Mouse (Mus musculus) B cell, adult 67 days (primary cell): ENCODE measurements around the gene Zdbf2. TPM values are rescaled to one million over a fixed set of nuclear protein-coding genes. Genes with fewer than 3 reads are reported as not detected.

Experiments used
- total RNA-seq, 2 experiments: library from RNA; stranded (reverse); gene quantifications; 4 replicates each; pipeline ENCODE4 v1.2.4; 2023

Gene Zdbf2
- total RNA-seq = not detected

DNA sequence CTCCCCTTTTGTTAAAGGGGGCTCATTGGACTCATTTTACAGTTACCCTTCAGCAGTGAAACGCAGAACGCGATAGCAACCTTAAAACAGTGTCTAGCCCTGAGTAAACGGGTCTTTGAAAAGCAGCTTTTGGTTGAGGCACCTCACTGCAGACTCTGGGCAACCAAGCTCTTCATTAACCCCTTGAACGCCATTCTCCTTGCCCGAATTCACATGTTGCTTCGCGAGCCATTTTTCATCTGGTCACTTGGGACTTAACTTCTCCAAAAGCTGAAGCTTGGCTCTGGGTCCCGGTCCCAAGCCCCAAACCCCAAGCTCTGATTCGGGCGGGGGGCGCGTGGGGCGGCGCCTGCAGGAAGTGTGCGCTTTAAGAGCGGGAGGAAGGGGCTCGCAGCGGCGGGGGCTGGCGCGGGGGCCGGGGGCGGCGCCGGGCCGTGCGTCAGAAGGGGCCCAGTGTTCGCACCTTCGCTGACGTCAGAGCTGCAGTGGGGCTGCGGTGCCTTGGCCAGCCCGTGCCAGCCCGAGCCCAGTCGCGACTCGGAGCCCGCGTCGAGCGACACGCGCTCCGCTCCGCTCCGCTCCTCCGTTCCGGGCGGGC is at the start of gene Zdbf2:
Gene Zdbf2 (plus strand): TSS at position 525 of the 598 bp plus-strand sequence.

Other genes starting within 250 kb of the Zdbf2 start
- 10 to 100 TPM; 90.4 to 93.0 TPM for gene Ino80d, start 158.6 kb upstream of the Zdbf2 start, total RNA-seq
- 1,000 to 10,000 TPM in 1 of 2 experiments, 100 to 1,000 TPM in 1; 969 to 1,030 TPM for gene Eef1b2, start 96.4 kb upstream of the Zdbf2 start, total RNA-seq
- 10 to 100 TPM; 76.0 to 92.9 TPM for gene Ndufs1, start 96.4 kb upstream of the Zdbf2 start, total RNA-seq
- gene Gpr1, start 58.7 kb upstream of the Zdbf2 start, total RNA-seq = not detected
- not detected for gene Adam23, start 172.6 kb downstream of the Zdbf2 start, total RNA-seq